Mouse (Mus musculus) stomach, postnatal 0 days (tissue): ENCODE measurements around the gene Timm29.

Source experiments
- CTCF ChIP-seq: IDR thresholded peaks from 2 replicates; pipeline ENCODE4 v1.5.1; 2016; ENCODE audit warnings: antibody characterized with exemption, low read depth, mild to moderate bottlenecking, moderate library complexity
- EP300 ChIP-seq: optimal IDR thresholded peaks from 2 replicates; pipeline ENCODE3; 2016; ENCODE audit warnings: antibody characterized with exemption

GRCm38 (mm10) chr9:21601722-21602399, 9.3 kb downstream of the Timm29 start:
- TF ChIP-seq EP300 (no peak), CTCF (peak; percentile 96)
